Mouse (Mus musculus) lung, postnatal 0 days (tissue): ENCODE measurements around the gene Gm7173. TPM values are rescaled to one million over a fixed set of nuclear protein-coding genes. Genes with fewer than 3 reads are reported as not detected.

ENCODE experiments used
- ATAC-seq: fragments of 200-750 bp; cut with Nextera tagmentation; 2 replicates; pipeline ENCODE4 v1.8.0; 2017; ENCODE audit warnings: moderate library complexity
- DNase-seq: peaks from one replicate; pipeline ENCODE4 v3.0.0-alpha.2; 2016; ENCODE audit warnings: low spot score
- H3K27ac ChIP-seq: fragments of 300-500 bp; sonication (generic); 2 replicates; pipeline ENCODE4 v1.5.1; 2014; ENCODE audit warnings: antibody characterized with exemption, mild to moderate bottlenecking, low read length, mixed read lengths
- H3K27me3 ChIP-seq: fragments of 300-500 bp; sonication (generic); replicated peaks from 2 replicates; pipeline ENCODE4 v1.6.1; 2014; ENCODE audit warnings: low read length, mixed read lengths; ENCODE audit not compliant: insufficient read depth
- H3K36me3 ChIP-seq: fragments of 300-500 bp; sonication (generic); 2 replicates; pipeline ENCODE4 v1.6.1; 2014; ENCODE audit warnings: low read length, mixed read lengths; ENCODE audit not compliant: insufficient read depth
- H3K4me1 ChIP-seq: fragments of 300-500 bp; sonication (generic); 2 replicates; pipeline ENCODE4 v1.6.1; 2014; ENCODE audit warnings: antibody characterized with exemption, low read depth, low read length, mixed read lengths; ENCODE audit not compliant: insufficient read depth
- H3K4me2 ChIP-seq: fragments of 300-500 bp; sonication (generic); replicated peaks from 2 replicates; pipeline ENCODE4 v1.6.1; 2014; ENCODE audit warnings: low read depth, mild to moderate bottlenecking, low read length, moderate library complexity, mixed read lengths
- H3K4me3 ChIP-seq: fragments of 300-500 bp; sonication (generic); 2 replicates; pipeline ENCODE4 v1.5.1; 2014; ENCODE audit warnings: low read depth, low read length
- H3K9ac ChIP-seq: fragments of 300-500 bp; sonication (generic); replicated peaks from 2 replicates; pipeline ENCODE4 v1.6.1; 2014; ENCODE audit warnings: low read depth, mild to moderate bottlenecking
- H3K9me3 ChIP-seq: fragments of 300-500 bp; sonication (generic); 2 replicates; pipeline ENCODE4 v1.6.1; 2016; ENCODE audit warnings: low read length, mixed read lengths
- CTCF ChIP-seq: IDR thresholded peaks from 2 replicates; pipeline ENCODE4 v1.5.1; 2016; ENCODE audit warnings: antibody characterized with exemption, mild to moderate bottlenecking
- EP300 ChIP-seq: IDR thresholded peaks from 2 replicates; pipeline ENCODE4 v1.6.1; 2016; ENCODE audit warnings: antibody characterized with exemption, mild to moderate bottlenecking, control low read depth
- WGBS: fragments of 180-500 bp; shearing (Covaris S2); extraction: QIAGEN DNeasy Blood & Tissue Kit; methylation state at CpG from one replicate; pipeline ENCODE4 v1.1.7; 2014; 5-methylcytosine and 5-hydroxymethylcytosine counted together
- polyA plus RNA-seq: library from polyadenylated mRNA; unstranded; fragments of >200 nt; fragmentation: Nextera tagmentation; extraction: Ambion mirVana; gene quantifications from 2 replicates; pipeline ENCODE4 v1.2.1, GENCODE M21; 2015

The Gm7173 gene
- 0.66 and 0.99 TPM in 2 replicates for polyA plus RNA-seq

DNA sequence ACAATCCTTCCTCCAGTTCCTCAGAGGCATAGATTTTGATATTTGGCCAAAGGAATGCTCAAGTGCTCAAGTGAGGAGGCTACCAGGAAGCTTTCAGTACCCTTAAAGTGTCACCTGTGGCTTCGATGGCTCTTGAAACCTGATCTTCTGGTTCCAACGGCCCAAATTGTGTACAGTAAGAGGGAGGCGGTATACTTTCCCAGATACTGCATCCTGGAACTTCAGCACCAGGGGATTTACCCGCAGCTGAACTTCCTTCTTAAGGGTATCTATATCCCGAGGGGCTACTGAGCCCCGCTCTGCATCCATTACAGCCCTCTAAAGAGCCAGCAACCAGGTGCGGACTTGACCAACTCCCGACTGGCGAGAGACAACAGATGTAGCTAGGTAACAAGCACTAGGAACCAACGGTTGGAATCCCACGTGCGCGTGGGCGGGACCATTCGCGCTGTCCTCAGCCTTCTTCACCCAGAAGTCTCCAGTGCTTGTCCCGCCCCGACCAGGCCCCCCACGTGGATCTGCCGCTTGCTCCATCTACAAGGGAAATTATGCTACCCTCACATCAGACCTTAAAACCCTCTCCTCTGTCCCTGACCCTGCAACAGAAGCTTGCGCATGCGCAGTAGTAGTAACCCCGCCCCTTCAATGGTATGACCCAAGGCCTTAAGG lies at the start of gene Gm7173:
Gm7173 (minus strand) TSS at position 309 of the 669 bp plus-strand sequence.
- peak within 1 kb of the TSS; percentile 46 for H3K4me2 ChIP-seq
- no peaks in the 10 kb centered on the region for H3K27me3 ChIP-seq
- H3K9me3 ChIP-seq: no peaks in the 10 kb centered on the region
- 15% methylated on average over 21 of the region's 23 CpGs for WGBS
- TF ChIP-seq CTCF (no peak), EP300 (peak; percentile 43; the same call in 1 of the 2 replicates)
- peak within 1 kb of the TSS; percentile 20; the same call in 1 of the 2 replicates for H3K4me3 ChIP-seq
- H3K27ac ChIP-seq: no peak within 1 kb of the TSS
- no peaks in the 10 kb centered on the region for H3K36me3 ChIP-seq
- no peak within 1 kb of the TSS for H3K9ac ChIP-seq
- ATAC-seq (peak; percentile 92), DNase-seq (peak; percentile 58)
- H3K4me1 ChIP-seq: no peaks in the 10 kb centered on the region

- ATAC-seq (no peak), DNase-seq (no peak)
- H3K9ac ChIP-seq: no peak overlapping the region
- H3K27me3 ChIP-seq: no peaks in the 10 kb centered on the region
- H3K9me3 ChIP-seq: no peaks in the 10 kb centered on the region
- H3K4me3 ChIP-seq: no peak overlapping the region
- 50% methylated on average over 1 of the region's 1 CpGs for WGBS
- TF ChIP-seq CTCF (no peak), EP300 (no peak)
- peak overlapping the region; percentile 46; the same call in 1 of the 2 replicates for H3K4me2 ChIP-seq
- no peaks in the 10 kb centered on the region for H3K36me3 ChIP-seq
- no peaks in the 10 kb centered on the region for H3K4me1 ChIP-seq
- H3K27ac ChIP-seq: no peak overlapping the region
Observed at GRCm38 (mm10) chrX:79517646-79518016, 546 bp upstream of the Gm7173 start.

GRCm38 (mm10) chrX:79316790-79317189 lies 200.3 kb downstream of the Gm7173 start:
- no peaks in the 10 kb centered on the region for H3K9me3 ChIP-seq
- no peak for ATAC-seq
- H3K4me2 ChIP-seq: no peak overlapping the region
- no peaks in the 10 kb centered on the region for H3K4me1 ChIP-seq
- H3K36me3 ChIP-seq: no peaks in the 10 kb centered on the region
- H3K4me3 ChIP-seq: no peak overlapping the region
- no peak for TF ChIP-seq CTCF
- TF ChIP-seq EP300: no peak
- no peak for DNase-seq
- H3K9ac ChIP-seq: no peak overlapping the region
- no peak overlapping the region for H3K27ac ChIP-seq
- H3K27me3 ChIP-seq: no peaks in the 10 kb centered on the region

Other genes starting within 250 kb of the Gm7173 start
- gene Mageb16, start 154.2 kb upstream of the Gm7173 start, polyA plus RNA-seq: not detected in 2 replicates